Mouse (Mus musculus): Measurements from ENCODE around the gene Sco1. TPM values are rescaled to one million over a fixed set of nuclear protein-coding genes. Genes with fewer than 3 reads are reported as not detected.
"Not testable (repeated sequence)": the region's sequence is repeated elsewhere in the genome, so short reads cannot be mapped to it uniquely, and the experiment has no call there.

Sco1 gene
- polyA plus RNA-seq, 1 experiment from 2014 or later: 12.3 TPM

GRCm38 (mm10) chr11:67078888-67079287 is 26.4 kb downstream of the Sco1 start:
- WGBS: 90% methylated on average over 6 of the region's 6 CpGs
- Histone ChIP-seq H3K4me3 (replicated peaks) (no peak overlapping the region), H3K9me3 (replicated peaks) (no peaks in the 10 kb centered on the region), H3K36me3 (no peaks in the 10 kb centered on the region), H3K27ac (replicated peaks) (no peak overlapping the region), H3K4me2 (no peak overlapping the region), H3K4me1 (no peaks in the 10 kb centered on the region), H3K9ac (replicated peaks) (no peak overlapping the region), H3K27me3 (replicated peaks) (no peaks in the 10 kb centered on the region; the same call in 1 of the 2 replicates)
- no peak for ATAC-seq (ENCODE audit: low FRiP score)

- ATAC-seq (ENCODE audit: low FRiP score): no peak
- H3K4me2 ChIP-seq: no peak overlapping the region
- peaks cover 8% of the 10 kb centered on the region for H3K27me3 ChIP-seq (replicated peaks)
- H3K4me1 ChIP-seq: no peaks in the 10 kb centered on the region
- no peak overlapping the region for H3K27ac ChIP-seq (replicated peaks)
- H3K4me3 ChIP-seq (replicated peaks): no peak overlapping the region
- no peaks in the 10 kb centered on the region for H3K36me3 ChIP-seq
- 53% methylated on average over 11 of the region's 11 CpGs for WGBS
- H3K9me3 ChIP-seq (replicated peaks): no peaks in the 10 kb centered on the region
- no peak overlapping the region for H3K9ac ChIP-seq (replicated peaks)
Observed at GRCm38 (mm10) chr11:67079740-67080139, 27.3 kb downstream of the Sco1 start.

- ATAC-seq (ENCODE audit: low FRiP score): no peak
- no peaks in the 10 kb centered on the region for H3K9me3 ChIP-seq (replicated peaks)
- peaks cover 8% of the 10 kb centered on the region for H3K27me3 ChIP-seq (replicated peaks)
- H3K4me3 ChIP-seq (replicated peaks): no peak overlapping the region
- no peak overlapping the region for H3K9ac ChIP-seq (replicated peaks)
- H3K36me3 ChIP-seq: no peaks in the 10 kb centered on the region
- H3K4me2 ChIP-seq: no peak overlapping the region
- no peak overlapping the region for H3K27ac ChIP-seq (replicated peaks)
- no peaks in the 10 kb centered on the region for H3K4me1 ChIP-seq
- WGBS: 9% methylated on average over 3 of the region's 3 CpGs
Observed at GRCm38 (mm10) chr11:67080168-67080567, 27.7 kb downstream of the Sco1 start.

- no peak for ATAC-seq (ENCODE audit: low FRiP score)
- H3K27me3 ChIP-seq (replicated peaks): peaks cover 8% of the 10 kb centered on the region
- H3K4me1 ChIP-seq: no peaks in the 10 kb centered on the region
- H3K9ac ChIP-seq (replicated peaks): no peak overlapping the region
- no peaks in the 10 kb centered on the region for H3K9me3 ChIP-seq (replicated peaks)
- H3K4me3 ChIP-seq (replicated peaks): no peak overlapping the region
- no peaks in the 10 kb centered on the region for H3K36me3 ChIP-seq
- 6% methylated on average over 11 of the region's 11 CpGs for WGBS
- no peak overlapping the region for H3K4me2 ChIP-seq
- H3K27ac ChIP-seq (replicated peaks): no peak overlapping the region
Observed at GRCm38 (mm10) chr11:67081125-67081649, 28.7 kb downstream of the Sco1 start.

- WGBS: 90% methylated on average over 7 of the region's 7 CpGs
- no peaks in the 10 kb centered on the region for H3K36me3 ChIP-seq
- no peak overlapping the region for H3K9ac ChIP-seq (replicated peaks)
- peaks cover 8% of the 10 kb centered on the region for H3K27me3 ChIP-seq (replicated peaks)
- H3K4me1 ChIP-seq: no peaks in the 10 kb centered on the region
- H3K4me3 ChIP-seq (replicated peaks): no peak overlapping the region
- H3K27ac ChIP-seq (replicated peaks): no peak overlapping the region
- ATAC-seq (ENCODE audit: low FRiP score): no peak
- no peak overlapping the region for H3K4me2 ChIP-seq
- H3K9me3 ChIP-seq (replicated peaks): no peaks in the 10 kb centered on the region
Observed at GRCm38 (mm10) chr11:67082188-67082587, 29.7 kb downstream of the Sco1 start.

GRCm38 (mm10) chr11:67082793-67083192 is 30.3 kb downstream of the Sco1 start:
- no peak overlapping the region for H3K9ac ChIP-seq (replicated peaks)
- H3K36me3 ChIP-seq: no peaks in the 10 kb centered on the region
- no peaks in the 10 kb centered on the region for H3K4me1 ChIP-seq
- WGBS: 85% methylated on average over 13 of the region's 13 CpGs
- H3K4me2 ChIP-seq: no peak overlapping the region
- H3K27me3 ChIP-seq (replicated peaks): peaks cover 8% of the 10 kb centered on the region
- ATAC-seq (ENCODE audit: low FRiP score): no peak
- no peak overlapping the region for H3K27ac ChIP-seq (replicated peaks)
- no peaks in the 10 kb centered on the region for H3K9me3 ChIP-seq (replicated peaks)
- no peak overlapping the region for H3K4me3 ChIP-seq (replicated peaks)

GRCm38 (mm10) chr11:67083239-67083638 is 30.8 kb downstream of the Sco1 start:
- 73% methylated on average over 6 of the region's 6 CpGs for whole genome bisulfite sequencing
- no peak for ATAC-seq (ENCODE audit: low FRiP score)
- no peaks in the 10 kb centered on the region for H3K4me1 ChIP-seq

GRCm38 (mm10) chr11:67083712-67084340 is 31.4 kb downstream of the Sco1 start:
- Histone ChIP-seq H3K27me3 (replicated peaks) (peaks cover 8% of the 10 kb centered on the region), H3K4me2 (peak overlapping the region; percentile 23; the same call in 1 of the 2 replicates), H3K27ac (replicated peaks) (no peak overlapping the region), H3K9me3 (replicated peaks) (no peaks in the 10 kb centered on the region), H3K9ac (replicated peaks) (no peak overlapping the region), H3K4me1 (no peaks in the 10 kb centered on the region), H3K4me3 (replicated peaks) (no peak overlapping the region), H3K36me3 (no peaks in the 10 kb centered on the region)
- 42% methylated on average over 32 of the region's 32 CpGs for WGBS
- ATAC-seq (ENCODE audit: low FRiP score): no peak

More at GRCm38 (mm10) chr11:67083239-67083638, 30.8 kb downstream of the Sco1 start:
- no peak overlapping the region for H3K4me2 ChIP-seq
- H3K9ac ChIP-seq (replicated peaks): no peak overlapping the region
- H3K36me3 ChIP-seq: no peaks in the 10 kb centered on the region
- no peaks in the 10 kb centered on the region for H3K9me3 ChIP-seq (replicated peaks)
- peaks cover 8% of the 10 kb centered on the region for H3K27me3 ChIP-seq (replicated peaks)
- no peak overlapping the region for H3K4me3 ChIP-seq (replicated peaks)
- no peak overlapping the region for H3K27ac ChIP-seq (replicated peaks)

GRCm38 (mm10) chr11:67085489-67085888 is 33.0 kb downstream of the Sco1 start:
- H3K4me3 ChIP-seq (replicated peaks): no peak overlapping the region
- H3K4me2 ChIP-seq: no peak overlapping the region
- no peaks in the 10 kb centered on the region for H3K4me1 ChIP-seq
- no peak overlapping the region for H3K9ac ChIP-seq (replicated peaks)
- H3K27me3 ChIP-seq (replicated peaks): peaks cover 8% of the 10 kb centered on the region
- WGBS: 4% methylated on average over 6 of the region's 6 CpGs
- ATAC-seq (ENCODE audit: low FRiP score): no peak
- H3K36me3 ChIP-seq: no peaks in the 10 kb centered on the region
- H3K9me3 ChIP-seq (replicated peaks): no peaks in the 10 kb centered on the region
- no peak overlapping the region for H3K27ac ChIP-seq (replicated peaks)

- no peaks in the 10 kb centered on the region for H3K4me1 ChIP-seq
- H3K9me3 ChIP-seq (replicated peaks): no peaks in the 10 kb centered on the region
- peaks cover 8% of the 10 kb centered on the region for H3K27me3 ChIP-seq (replicated peaks)
- no peak for ATAC-seq (ENCODE audit: low FRiP score)
- H3K27ac ChIP-seq (replicated peaks): no peak overlapping the region
- H3K4me2 ChIP-seq: no peak overlapping the region
- H3K4me3 ChIP-seq (replicated peaks): no peak overlapping the region
- H3K9ac ChIP-seq (replicated peaks): no peak overlapping the region
- 62% methylated on average over 9 of the region's 9 CpGs for WGBS
- H3K36me3 ChIP-seq: no peaks in the 10 kb centered on the region
Observed at GRCm38 (mm10) chr11:67086467-67087164, 34.1 kb downstream of the Sco1 start.

GRCm38 (mm10) chr11:67087225-67087624 is 34.8 kb downstream of the Sco1 start:
- 89% methylated on average over 12 of the region's 12 CpGs for WGBS
- no peak for ATAC-seq (ENCODE audit: low FRiP score)

GRCm38 (mm10) chr11:67092354-67092753 is 39.9 kb downstream of the Sco1 start:
- not testable (repeated sequence) for H3K36me3 ChIP-seq; H3K9ac ChIP-seq (replicated peaks); ATAC-seq (ENCODE audit: low FRiP score); H3K27me3 ChIP-seq (replicated peaks); H3K9me3 ChIP-seq (replicated peaks); H3K4me2 ChIP-seq; H3K4me1 ChIP-seq; H3K4me3 ChIP-seq (replicated peaks); H3K27ac ChIP-seq (replicated peaks)
- 90% methylated on average over 12 of the region's 12 CpGs for WGBS

More at GRCm38 (mm10) chr11:67087225-67087624, 34.8 kb downstream of the Sco1 start:
- Histone ChIP-seq H3K4me2 (no peak overlapping the region), H3K36me3 (no peaks in the 10 kb centered on the region), H3K27me3 (replicated peaks) (peaks cover 8% of the 10 kb centered on the region), H3K4me3 (replicated peaks) (no peak overlapping the region), H3K4me1 (no peaks in the 10 kb centered on the region), H3K9me3 (replicated peaks) (no peaks in the 10 kb centered on the region), H3K9ac (replicated peaks) (no peak overlapping the region), H3K27ac (replicated peaks) (no peak overlapping the region)

Data from neural tube, embryonic 15.5 days (tissue).